ENCODE assay signal across 11 mouse cellular contexts in genomic region chr6:22064341-22064740, GRCm38 (mm10).
DNase-seq lines count a peak whose midpoint lies in the region; ATAC-seq lines count a peak whose summit lies in the region.
"Had no signal": no experiment of that assay in that cellular context is flagged by ENCODE, and none has a peak within 500 bp of the region (broad histone marks: within the 10 kb centered on the region; RNA-seq: fewer than 3 reads in every experiment).

No protein-coding gene starts in this region.

- no peaks in the 10 kb centered on the region for H3K9me3 ChIP-seq in lung, embryonic 15.5 days
- H3K9me3 ChIP-seq: forebrain, embryonic 10.5 days; limb, embryonic 12.5 days had no signal

- WGBS in lung, embryonic 15.5 days, result 52% methylated on average over 4 of the region's 4 CpGs

- H3K9ac ChIP-seq in lung, embryonic 15.5 days, result no peak overlapping the region
- H3K9ac ChIP-seq: limb, embryonic 12.5 days had no signal

- H3K27ac ChIP-seq in lung, embryonic 15.5 days, result no peak overlapping the region
- H3K27ac ChIP-seq: forebrain, embryonic 10.5 days; limb, embryonic 12.5 days had no signal

- H3K27me3 ChIP-seq in lung, embryonic 15.5 days, result no peaks in the 10 kb centered on the region
- H3K27me3 ChIP-seq: limb, embryonic 12.5 days had no signal

- intact Hi-C loops in heart, postnatal 25 days (cut with DNase I), result no loop called here

- H3K4me3 ChIP-seq in lung, embryonic 15.5 days, result no peak overlapping the region
- H3K4me3 ChIP-seq: forebrain, embryonic 10.5 days; limb, embryonic 12.5 days had no signal

- no peaks in the 10 kb centered on the region for H3K4me1 ChIP-seq in lung, embryonic 15.5 days
- H3K4me1 ChIP-seq: forebrain, embryonic 10.5 days; limb, embryonic 12.5 days had no signal

- DNase-seq in lung, postnatal 4 days, result no peak
- DNase-seq in adrenal gland, postnatal 14 days, result peak; percentile 63
- DNase-seq in heart, postnatal 25 days (ENCODE audit: low spot score), result peak; percentile 58
- peak; percentile 17 to 27 for DNase-seq in kidney, postnatal 4 days
- no peak for DNase-seq in spleen, postnatal 14 days (ENCODE audit: low spot score in 2 of 2)
- DNase-seq in thymus, postnatal 36 days, result no peak
- no peak for DNase-seq in cerebellum, postnatal 10 days
- DNase-seq: cerebellum, adult 11 months had no signal

- H3K36me3 ChIP-seq in lung, embryonic 15.5 days, result no peaks in the 10 kb centered on the region
- H3K36me3 ChIP-seq: forebrain, embryonic 10.5 days had no signal

- ATAC-seq in lung, embryonic 15.5 days (ENCODE audit: borderline replicate concordance, extremely low read depth, low FRiP score, low TSS enrichment), result peak; percentile 74; the same call in 1 of the 2 replicates

- no peak overlapping the region for H3K4me2 ChIP-seq in lung, embryonic 15.5 days
- H3K4me2 ChIP-seq: limb, embryonic 12.5 days had no signal

Comparison
In these comparisons a context has a peak if more than half of its experiments do, and no peak if none do; other contexts are left out.
1. DNase-seq: peak in adrenal gland, postnatal 14 days (single experiment), heart, postnatal 25 days (single experiment) and kidney, postnatal 4 days (2 of 2); none in lung, postnatal 4 days (0 of 2), spleen, postnatal 14 days (0 of 2), thymus, postnatal 36 days (0 of 2) and cerebellum, postnatal 10 days (0 of 2).